Mouse (Mus musculus): ENCODE data around the gene Wdr73. TPM values are rescaled to one million over a fixed set of nuclear protein-coding genes. Genes with fewer than 3 reads are reported as not detected.
"Not testable (repeated sequence)": the region's sequence is repeated elsewhere in the genome, so short reads cannot be mapped to it uniquely, and the experiment has no call there.

Gene Wdr73
- 28.8 and 31.2 TPM in 2 replicates for polyA plus RNA-seq (2014; fragmentation: Nextera tagmentation; extraction: Ambion mirVana)

DNA sequence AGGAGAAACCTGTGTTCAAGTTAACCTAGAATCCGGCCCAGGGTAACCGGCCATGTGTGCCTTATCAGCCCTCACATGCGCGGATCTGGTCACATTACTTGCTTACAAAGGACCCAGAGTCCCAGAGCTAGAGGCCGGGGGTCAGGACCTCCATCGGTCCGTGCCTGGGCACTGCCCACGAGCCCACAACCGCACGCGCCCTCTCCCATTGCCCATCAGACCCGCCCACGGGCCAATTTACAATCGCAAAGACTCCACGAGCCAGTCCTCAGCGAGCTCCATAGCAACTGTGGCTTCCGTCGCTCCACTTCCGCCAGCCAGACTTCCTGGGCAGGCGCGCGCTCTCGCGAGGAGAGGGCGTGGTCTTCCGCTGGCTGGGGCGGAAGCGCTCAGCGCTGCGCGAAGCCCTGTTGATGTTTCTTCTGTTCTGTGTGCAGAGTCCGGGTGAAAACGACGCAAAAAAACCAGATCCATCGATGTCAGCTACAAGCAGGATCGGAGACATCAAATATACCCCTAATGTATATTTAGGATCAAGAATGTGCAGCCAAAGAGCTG is at the start of gene Wdr73:
Gene Wdr73 (minus strand): TSS at position 326 of the 558 bp plus-strand sequence.
- peak within 1 kb of the TSS; percentile 11; the same call in 1 of the 2 replicates for H3K27ac ChIP-seq (ENCODE audit: low read length)

DNA sequence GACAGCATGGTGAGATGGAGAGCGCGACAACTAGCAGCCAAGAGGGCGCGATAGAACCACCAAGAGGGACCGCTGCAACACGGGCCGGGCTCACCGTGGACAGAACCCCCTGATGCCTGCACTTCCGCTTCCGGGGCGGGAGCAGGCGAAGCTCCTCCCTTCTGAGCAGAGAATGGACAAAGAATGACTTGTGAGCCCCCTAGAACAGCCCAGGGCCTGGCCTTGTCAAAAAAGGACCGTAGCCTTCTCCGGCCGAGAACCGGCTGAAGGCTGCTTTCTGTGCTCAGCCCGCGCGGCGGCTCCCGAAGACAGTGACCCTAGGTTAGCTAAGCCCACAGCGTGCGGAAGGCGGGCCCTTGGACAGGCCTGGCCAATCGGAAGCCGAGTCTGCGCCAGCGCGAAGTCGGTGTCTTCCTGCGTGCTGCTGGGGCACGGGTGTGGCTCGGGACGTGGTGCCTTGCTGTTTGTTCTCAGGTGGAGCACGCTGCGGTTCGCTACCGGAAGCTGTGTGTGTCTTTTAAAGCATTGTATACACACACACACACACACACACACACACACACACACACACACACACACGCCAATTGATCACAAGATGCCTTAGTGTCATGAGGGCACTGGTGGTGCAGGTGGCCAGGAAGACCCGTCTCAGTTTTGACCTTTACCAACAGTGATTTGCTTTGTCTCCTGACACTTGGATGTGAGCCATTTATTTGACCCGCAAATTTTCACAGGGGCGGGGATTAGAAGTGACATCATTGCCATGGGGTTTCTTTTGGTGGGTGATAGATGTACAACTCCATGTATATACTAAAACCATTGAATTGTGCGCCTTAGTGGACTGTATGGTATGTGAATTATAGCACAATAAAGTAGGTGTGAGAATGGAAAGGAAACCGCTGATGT is 46.6 kb upstream of the Wdr73 start, which contains the start of gene Sec11a:
Gene Sec11a (minus strand): TSS at position 336 of the 906 bp plus-strand sequence.
- no peaks in the 10 kb centered on the region for H3K9me3 ChIP-seq (ENCODE audit: control insufficient read depth, low read depth, low read length)
- ATAC-seq (ENCODE audit: insufficient number of reproducible peaks, insufficient read depth, low FRiP score, low read depth): peak; percentile 99
- no peaks in the 10 kb centered on the region; the same call in 1 of the 2 replicates for H3K36me3 ChIP-seq (ENCODE audit: control insufficient read depth, insufficient read depth, low read length)
- peak within 1 kb of the TSS; percentile 74 for H3K4me3 ChIP-seq (ENCODE audit: low read depth, low read length)
- H3K4me2 ChIP-seq (replicated peaks; ENCODE audit: low read depth, low read length): peak within 1 kb of the TSS; percentile 84
- H3K9ac ChIP-seq (replicated peaks; ENCODE audit: low read depth, low read length): peak within 1 kb of the TSS; percentile 91
- H3K27ac ChIP-seq (ENCODE audit: low read length): peak within 1 kb of the TSS; percentile 97
- no peaks in the 10 kb centered on the region for H3K27me3 ChIP-seq (ENCODE audit: control insufficient read depth, insufficient read depth, low read length)
- 3% methylated on average over 44 of the region's 44 CpGs for WGBS
- H3K4me1 ChIP-seq (ENCODE audit: control insufficient read depth, insufficient read depth, low read length): 0 out of 2 replicates have a peak, but pooled peaks cover 8% of the 10 kb centered on the region

More for the DNA sequence above, at the start of gene Wdr73:
- WGBS: under 1% methylated on average over 36 of the region's 36 CpGs
- Histone ChIP-seq H3K9me3 (ENCODE audit: control insufficient read depth, low read depth, low read length) (no peaks in the 10 kb centered on the region), H3K4me1 (ENCODE audit: control insufficient read depth, insufficient read depth, low read length) (peaks cover 13% of the 10 kb centered on the region; the same call in 1 of the 2 replicates), H3K27me3 (ENCODE audit: control insufficient read depth, insufficient read depth, low read length) (no peaks in the 10 kb centered on the region), H3K36me3 (ENCODE audit: control insufficient read depth, insufficient read depth, low read length) (peaks cover 8% of the 10 kb centered on the region; the same call in 1 of the 2 replicates), H3K9ac (replicated peaks; ENCODE audit: low read depth, low read length) (peak within 1 kb of the TSS; percentile 51), H3K4me3 (ENCODE audit: low read depth, low read length) (peak within 1 kb of the TSS; percentile 65), H3K4me2 (replicated peaks; ENCODE audit: low read depth, low read length) (peak within 1 kb of the TSS; percentile 85)
- ATAC-seq (ENCODE audit: insufficient number of reproducible peaks, insufficient read depth, low FRiP score, low read depth): peak; percentile 92

DNA sequence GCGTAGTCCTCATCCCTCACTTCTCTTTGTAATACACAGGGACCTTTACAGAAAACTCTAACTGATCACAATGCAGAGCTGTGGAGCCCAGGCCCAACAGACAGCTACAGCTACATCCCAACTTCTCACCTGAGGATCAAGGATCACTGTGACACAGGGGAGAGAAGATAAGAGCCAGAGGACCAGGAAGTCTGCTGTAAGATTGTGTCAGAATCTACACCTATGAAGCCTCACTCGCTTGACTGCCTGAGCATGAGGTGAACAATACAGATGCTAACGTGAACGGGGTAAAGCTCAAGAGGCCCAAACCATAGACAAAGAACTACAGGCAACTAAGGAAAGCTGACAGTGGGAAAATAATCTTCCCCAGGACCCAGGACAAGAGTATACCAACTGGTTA is 38.7 kb upstream of the Wdr73 start:
- no peak overlapping the region for H3K9ac ChIP-seq (replicated peaks; ENCODE audit: low read depth, low read length)
- no peak overlapping the region for H3K4me3 ChIP-seq (ENCODE audit: low read depth, low read length)
- WGBS: 95% methylated on average over 4 of the region's 4 CpGs
- no peaks in the 10 kb centered on the region for H3K4me1 ChIP-seq (ENCODE audit: control insufficient read depth, insufficient read depth, low read length)
- no peaks in the 10 kb centered on the region for H3K27me3 ChIP-seq (ENCODE audit: control insufficient read depth, insufficient read depth, low read length)
- H3K9me3 ChIP-seq (ENCODE audit: control insufficient read depth, low read depth, low read length): no peaks in the 10 kb centered on the region
- peaks cover 2% of the 10 kb centered on the region for H3K36me3 ChIP-seq (ENCODE audit: control insufficient read depth, insufficient read depth, low read length)
- H3K27ac ChIP-seq (ENCODE audit: low read length): no peak overlapping the region
- no peak overlapping the region for H3K4me2 ChIP-seq (replicated peaks; ENCODE audit: low read depth, low read length)
- no peak for ATAC-seq (ENCODE audit: insufficient number of reproducible peaks, insufficient read depth, low FRiP score, low read depth)

DNA sequence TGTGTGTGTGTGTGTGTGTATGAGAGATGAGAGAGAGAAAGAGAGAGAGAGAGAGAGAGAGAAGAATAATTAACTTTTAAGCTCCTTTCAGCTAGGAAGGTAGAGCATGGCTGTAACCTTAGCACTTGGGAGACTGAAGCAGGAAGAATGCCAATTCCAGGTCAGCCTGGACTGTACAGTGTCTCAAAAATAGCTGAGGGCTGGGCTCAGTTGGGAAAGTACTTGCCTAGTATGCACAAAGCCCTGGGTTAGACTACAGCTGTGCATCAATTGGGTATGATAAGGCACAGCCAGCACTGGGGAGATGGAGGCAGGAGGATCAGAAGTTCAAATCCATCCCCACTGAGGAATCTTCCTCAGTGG is 36.2 kb upstream of the Wdr73 start:
- not testable (repeated sequence) for H3K27ac ChIP-seq (ENCODE audit: low read length); H3K9ac ChIP-seq (replicated peaks; ENCODE audit: low read depth, low read length); H3K27me3 ChIP-seq (ENCODE audit: control insufficient read depth, insufficient read depth, low read length); H3K4me3 ChIP-seq (ENCODE audit: low read depth, low read length); ATAC-seq (ENCODE audit: insufficient number of reproducible peaks, insufficient read depth, low FRiP score, low read depth); H3K4me1 ChIP-seq (ENCODE audit: control insufficient read depth, insufficient read depth, low read length); H3K9me3 ChIP-seq (ENCODE audit: control insufficient read depth, low read depth, low read length); H3K4me2 ChIP-seq (replicated peaks; ENCODE audit: low read depth, low read length)
- H3K36me3 ChIP-seq (ENCODE audit: control insufficient read depth, insufficient read depth, low read length): peaks cover 15% of the 10 kb centered on the region

DNA sequence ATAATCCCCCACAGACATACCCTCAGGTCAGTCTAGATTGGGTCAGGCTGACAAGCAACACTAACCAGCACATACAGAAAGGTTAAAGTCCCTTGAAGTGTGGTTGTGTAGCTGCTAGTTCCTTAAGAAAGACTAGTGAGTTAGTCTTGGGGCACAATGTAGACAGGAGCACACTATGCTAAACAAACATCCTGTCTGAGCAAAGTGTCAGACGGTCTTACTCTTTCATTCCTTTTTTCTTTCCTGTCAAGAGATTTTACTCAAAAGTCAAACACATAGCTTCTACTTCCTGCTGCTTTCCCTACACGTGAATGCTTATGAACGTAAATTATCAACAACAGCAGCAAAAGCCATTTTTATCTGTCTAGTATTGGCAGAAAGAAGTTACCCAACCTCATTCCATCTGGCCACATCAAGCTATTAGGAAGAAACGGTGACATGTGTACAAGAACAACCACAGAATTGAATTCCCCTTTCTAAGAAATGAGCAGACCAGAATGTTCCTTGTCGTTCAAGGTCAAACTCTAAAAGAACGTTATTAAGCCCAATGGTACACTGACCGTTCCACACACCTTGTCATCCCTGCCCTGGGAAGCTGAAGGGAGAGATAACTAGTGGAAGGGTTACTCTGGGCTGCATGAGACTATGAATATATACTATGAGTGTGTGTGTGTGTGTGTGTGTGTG is 35.7 kb upstream of the Wdr73 start:
- H3K27ac ChIP-seq (ENCODE audit: low read length); H3K9me3 ChIP-seq (ENCODE audit: control insufficient read depth, low read depth, low read length); H3K4me3 ChIP-seq (ENCODE audit: low read depth, low read length): not testable (repeated sequence)

DNA sequence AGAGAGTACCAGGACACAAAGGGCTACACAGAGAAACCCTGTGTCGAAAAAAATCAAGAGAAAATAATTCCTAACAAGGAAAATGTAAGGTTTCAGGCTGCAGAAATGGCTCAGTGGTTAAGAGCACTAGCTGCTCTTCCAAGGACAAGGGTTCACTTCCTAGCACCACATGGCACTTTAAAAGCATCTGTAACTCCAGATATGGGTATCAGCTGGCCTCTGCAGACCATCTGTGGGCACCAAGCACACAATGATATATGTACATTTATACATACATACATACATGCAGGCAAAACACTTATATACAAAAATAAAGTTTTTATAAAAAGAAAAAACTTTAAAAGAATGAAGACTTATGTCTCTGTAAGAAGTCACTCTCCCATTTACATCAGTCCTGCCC is 34.8 kb upstream of the Wdr73 start:
- no peaks in the 10 kb centered on the region for H3K4me1 ChIP-seq (ENCODE audit: control insufficient read depth, insufficient read depth, low read length)
- WGBS: 88% methylated on average over 1 of the region's 1 CpGs

More for the DNA sequence above, 35.7 kb upstream of the Wdr73 start:
- H3K9ac ChIP-seq (replicated peaks; ENCODE audit: low read depth, low read length); ATAC-seq (ENCODE audit: insufficient number of reproducible peaks, insufficient read depth, low FRiP score, low read depth); H3K27me3 ChIP-seq (ENCODE audit: control insufficient read depth, insufficient read depth, low read length); H3K4me2 ChIP-seq (replicated peaks; ENCODE audit: low read depth, low read length); H3K4me1 ChIP-seq (ENCODE audit: control insufficient read depth, insufficient read depth, low read length): not testable (repeated sequence)
- H3K36me3 ChIP-seq (ENCODE audit: control insufficient read depth, insufficient read depth, low read length): peaks cover 15% of the 10 kb centered on the region
- 44% methylated on average over 7 of the region's 7 CpGs for WGBS

DNA sequence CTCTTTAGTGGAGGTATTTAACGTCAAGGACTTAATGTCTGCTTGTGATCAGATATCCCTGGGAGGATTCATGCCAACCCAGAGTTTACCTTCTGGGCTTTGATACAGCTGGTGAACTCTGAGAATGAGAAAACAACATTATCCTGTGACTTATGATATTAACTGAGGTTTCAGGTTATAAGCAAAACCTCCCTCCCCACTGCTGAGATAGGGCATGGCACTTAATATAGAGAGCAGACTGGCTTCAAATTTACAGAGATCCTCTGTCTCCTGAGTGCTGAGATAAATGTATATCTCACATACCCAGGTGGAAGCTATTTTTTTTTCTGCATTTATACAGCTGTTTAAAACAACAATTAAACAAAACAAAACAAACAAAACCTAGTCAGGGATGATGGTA is 31.7 kb upstream of the Wdr73 start:
- Histone ChIP-seq H3K9ac (replicated peaks; ENCODE audit: low read depth, low read length) (no peak overlapping the region), H3K36me3 (ENCODE audit: control insufficient read depth, insufficient read depth, low read length) (peaks cover 24% of the 10 kb centered on the region), H3K27me3 (ENCODE audit: control insufficient read depth, insufficient read depth, low read length) (no peaks in the 10 kb centered on the region), H3K4me3 (ENCODE audit: low read depth, low read length) (no peak overlapping the region), H3K4me2 (replicated peaks; ENCODE audit: low read depth, low read length) (no peak overlapping the region), H3K4me1 (ENCODE audit: control insufficient read depth, insufficient read depth, low read length) (no peaks in the 10 kb centered on the region), H3K9me3 (ENCODE audit: control insufficient read depth, low read depth, low read length) (no peaks in the 10 kb centered on the region), H3K27ac (ENCODE audit: low read length) (no peak overlapping the region)
- WGBS: 84% methylated on average over 1 of the region's 1 CpGs
- ATAC-seq (ENCODE audit: insufficient number of reproducible peaks, insufficient read depth, low FRiP score, low read depth): no peak

More for the DNA sequence above, 34.8 kb upstream of the Wdr73 start:
- H3K4me2 ChIP-seq (replicated peaks; ENCODE audit: low read depth, low read length): no peak overlapping the region
- no peak overlapping the region for H3K27ac ChIP-seq (ENCODE audit: low read length)
- H3K4me3 ChIP-seq (ENCODE audit: low read depth, low read length): no peak overlapping the region
- H3K36me3 ChIP-seq (ENCODE audit: control insufficient read depth, insufficient read depth, low read length): peaks cover 22% of the 10 kb centered on the region
- ATAC-seq (ENCODE audit: insufficient number of reproducible peaks, insufficient read depth, low FRiP score, low read depth): no peak
- H3K9ac ChIP-seq (replicated peaks; ENCODE audit: low read depth, low read length): no peak overlapping the region
- H3K9me3 ChIP-seq (ENCODE audit: control insufficient read depth, low read depth, low read length): no peaks in the 10 kb centered on the region
- no peaks in the 10 kb centered on the region for H3K27me3 ChIP-seq (ENCODE audit: control insufficient read depth, insufficient read depth, low read length)

DNA sequence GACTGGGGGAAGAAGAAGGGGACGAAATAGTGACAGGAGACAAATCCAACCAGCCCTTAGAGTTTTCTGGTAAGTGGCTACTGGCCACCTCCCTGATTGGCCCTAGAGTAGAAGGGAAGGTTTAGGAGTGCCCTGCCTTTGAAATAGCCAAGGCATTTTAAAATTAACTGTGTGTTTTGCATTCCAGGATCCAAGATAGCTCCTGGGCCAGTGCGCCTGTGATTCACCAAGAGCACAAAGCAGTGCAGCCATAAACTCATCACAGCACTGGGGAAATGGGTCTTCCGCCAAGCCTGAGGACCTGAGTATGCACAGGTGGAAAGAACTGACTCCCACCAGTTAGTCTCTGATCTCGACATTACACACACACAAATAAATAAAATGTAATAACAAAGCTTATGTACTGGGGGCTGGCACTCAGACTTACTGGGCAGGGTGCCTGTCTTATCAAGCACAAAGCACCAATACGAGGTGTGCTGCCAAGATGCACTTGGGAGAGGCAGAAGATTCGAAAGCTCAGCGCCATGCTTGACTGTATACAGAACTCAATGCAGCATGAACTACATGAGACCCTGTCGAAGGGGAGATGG is 30.6 kb upstream of the Wdr73 start:
- H3K9ac ChIP-seq (replicated peaks; ENCODE audit: low read depth, low read length): no peak overlapping the region
- 92% methylated on average over 8 of the region's 8 CpGs for WGBS
- no peak overlapping the region for H3K27ac ChIP-seq (ENCODE audit: low read length)
- H3K4me1 ChIP-seq (ENCODE audit: control insufficient read depth, insufficient read depth, low read length): no peaks in the 10 kb centered on the region
- H3K36me3 ChIP-seq (ENCODE audit: control insufficient read depth, insufficient read depth, low read length): peaks cover 30% of the 10 kb centered on the region
- no peak overlapping the region for H3K4me3 ChIP-seq (ENCODE audit: low read depth, low read length)
- H3K27me3 ChIP-seq (ENCODE audit: control insufficient read depth, insufficient read depth, low read length): no peaks in the 10 kb centered on the region
- ATAC-seq (ENCODE audit: insufficient number of reproducible peaks, insufficient read depth, low FRiP score, low read depth): no peak
- no peaks in the 10 kb centered on the region for H3K9me3 ChIP-seq (ENCODE audit: control insufficient read depth, low read depth, low read length)
- H3K4me2 ChIP-seq (replicated peaks; ENCODE audit: low read depth, low read length): no peak overlapping the region

Data from stomach, embryonic 14.5 days (tissue).